Mouse (Mus musculus): ENCODE results near the gene Ppp3r2.

The Ppp3r2 gene

GRCm38 (mm10) chr4:49681812-49682211 lies at the start of gene Ppp3r2:
Ppp3r2 (minus strand) TSS chr4:49682024.
- no peak for DNase-seq

GRCm38 (mm10) chr4:49729326-49729725 lies 47.5 kb upstream of the Ppp3r2 start:
- no peak for DNase-seq

GRCm38 (mm10) chr4:49723908-49724307 lies 42.1 kb upstream of the Ppp3r2 start:
- DNase-seq = no peak

- no peak for DNase-seq
These were observed 9.8 kb upstream of the Ppp3r2 start for GRCm38 (mm10) chr4:49691405-49692194.

GRCm38 (mm10) chr4:49688594-49689288 lies 6.9 kb upstream of the Ppp3r2 start:
- peak; percentile 51 for DNase-seq

- DNase-seq = no peak
These were observed 1.5 kb downstream of the Ppp3r2 start for GRCm38 (mm10) chr4:49680171-49680875.

GRCm38 (mm10) chr4:49676790-49677189 lies 5.0 kb downstream of the Ppp3r2 start:
- DNase-seq = no peak

GRCm38 (mm10) chr4:49676071-49676470 lies 5.8 kb downstream of the Ppp3r2 start:
- DNase-seq = no peak

GRCm38 (mm10) chr4:49664850-49665249 lies 17.0 kb downstream of the Ppp3r2 start:
- no peak for DNase-seq

- DNase-seq = no peak
These were observed 19.6 kb downstream of the Ppp3r2 start for GRCm38 (mm10) chr4:49662231-49662630.

GRCm38 (mm10) chr4:49661664-49662063 lies 20.2 kb downstream of the Ppp3r2 start:
- DNase-seq = no peak

- no peak for DNase-seq
These were observed 22.4 kb downstream of the Ppp3r2 start for GRCm38 (mm10) chr4:49659421-49659820.

- no peak for DNase-seq
These were observed 41.9 kb downstream of the Ppp3r2 start for GRCm38 (mm10) chr4:49639913-49640312.

GRCm38 (mm10) chr4:49637821-49638220 lies 44.0 kb downstream of the Ppp3r2 start:
- DNase-seq = no peak

GRCm38 (mm10) chr4:49632139-49632481 lies 49.7 kb downstream of the Ppp3r2 start:
- DNase-seq = no peak

- peak; percentile 95 for DNase-seq
These were observed 50.3 kb downstream of the Ppp3r2 start, which contains the start of gene Rnf20 for GRCm38 (mm10) chr4:49631319-49632138. Rnf20 (plus strand) TSS chr4:49632006.

GRCm38 (mm10) chr4:49628941-49629340 lies 52.9 kb downstream of the Ppp3r2 start:
- no peak for DNase-seq

All from right cerebral cortex, postnatal 25 days (tissue).